Mouse (Mus musculus) heart, embryonic 14.5 days (tissue): ENCODE results near the gene Cryl1. TPM values are rescaled to one million over a fixed set of nuclear protein-coding genes. Genes with fewer than 3 reads are reported as not detected.

Experiments
- ATAC-seq: fragments of 200-750 bp; cut with Nextera tagmentation; 2 replicates; pipeline ENCODE4 v1.8.0; 2017; ENCODE audit warnings: low read depth, moderate TSS enrichment; ENCODE audit not compliant: insufficient number of reproducible peaks, insufficient read depth, low FRiP score
- H3K27ac ChIP-seq, 2 experiments: fragments of 200-500 bp in 1 of 2; fragments of 300-500 bp in 1 of 2; sonication (generic) in 1 of 2; replicated peaks in 1 of 2; 2 replicates each; pipeline ENCODE4 v1.5.1; 2012 to 2014; ENCODE audit warnings: low read depth in 2 of 2, low read length in 2 of 2, control low read depth in 1 of 2, mild to moderate bottlenecking in 1 of 2, mixed read lengths in 1 of 2; ENCODE audit not compliant: control insufficient read depth in 1 of 2, insufficient read depth in 1 of 2
- H3K27me3 ChIP-seq: fragments of 300-500 bp; sonication (generic); 2 replicates; pipeline ENCODE4 v1.6.1; 2014; ENCODE audit warnings: mild to moderate bottlenecking, low read length, control low read depth; ENCODE audit not compliant: control insufficient read depth, insufficient read depth
- H3K36me3 ChIP-seq: fragments of 300-500 bp; sonication (generic); 2 replicates; pipeline ENCODE4 v1.6.1; 2014; ENCODE audit warnings: mild to moderate bottlenecking, control low read depth, low read length, mixed read lengths; ENCODE audit not compliant: control insufficient read depth, insufficient read depth
- H3K4me1 ChIP-seq, 2 experiments: fragments of 200-500 bp in 1 of 2; fragments of 300-500 bp in 1 of 2; sonication (generic) in 1 of 2; 2 replicates each; pipeline ENCODE4 v1.6.1; 2012 to 2014; ENCODE audit warnings: low read length in 2 of 2, control low read depth in 1 of 2, mixed read lengths in 1 of 2; ENCODE audit not compliant: control insufficient read depth in 2 of 2, insufficient read depth in 2 of 2
- H3K4me2 ChIP-seq: fragments of 300-500 bp; sonication (generic); 2 replicates; pipeline ENCODE4 v1.6.1; 2014; ENCODE audit warnings: mild to moderate bottlenecking, low read length
- H3K4me3 ChIP-seq, 2 experiments: fragments of 200-500 bp in 1 of 2; fragments of 300-500 bp in 1 of 2; sonication (generic) in 1 of 2; 2 replicates each; pipeline ENCODE4 v1.5.1; 2012 to 2014; ENCODE audit warnings: low read length in 2 of 2, mild to moderate bottlenecking in 2 of 2, control low read depth in 1 of 2, low read depth in 1 of 2, moderate library complexity in 1 of 2; ENCODE audit not compliant: control insufficient read depth in 1 of 2, insufficient read depth in 1 of 2
- H3K9ac ChIP-seq: fragments of 300-500 bp; sonication (generic); 2 replicates; pipeline ENCODE4 v1.6.1; 2014; ENCODE audit warnings: mild to moderate bottlenecking, low read length
- H3K9me3 ChIP-seq: fragments of 300-500 bp; sonication (generic); 2 replicates; pipeline ENCODE4 v1.6.1; 2016; ENCODE audit warnings: low read length, control low read depth; ENCODE audit not compliant: control insufficient read depth
- WGBS: fragments of 180-500 bp; shearing (Covaris S2); extraction: QIAGEN DNeasy Blood & Tissue Kit; methylation state at CpG from one replicate; pipeline ENCODE4 v1.1.7; 2014; 5-methylcytosine and 5-hydroxymethylcytosine counted together
- polyA plus RNA-seq: library from polyadenylated mRNA; unstranded; fragments of >200 nt; fragmentation: Nextera tagmentation; extraction: Ambion mirVana; gene quantifications from 2 replicates; pipeline ENCODE4 v1.2.1, GENCODE M21; 2014

Cryl1 gene
- polyA plus RNA-seq, 1 experiment from 2014 or later = 17.3 TPM

DNA sequence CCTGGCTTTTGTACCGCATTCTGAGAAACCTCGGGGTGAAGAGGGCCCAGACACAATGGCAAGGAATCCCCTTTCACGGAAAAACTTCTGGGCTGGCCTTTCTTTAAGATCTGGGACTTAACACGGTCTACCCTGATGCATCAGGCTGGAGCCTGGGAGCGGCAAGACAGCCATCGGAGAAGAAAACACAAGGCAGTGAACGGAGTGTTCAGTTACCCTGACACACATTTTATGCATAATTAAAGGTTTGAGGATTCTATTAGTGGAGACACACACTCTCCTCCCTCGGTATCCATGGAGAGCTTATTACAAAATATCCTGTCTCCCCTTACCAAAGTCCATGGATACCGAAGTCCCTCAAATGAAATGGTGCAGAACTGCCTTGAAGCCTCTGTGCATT lies 109.2 kb downstream of the Cryl1 start:
- 80% methylated on average over 9 of the region's 9 CpGs for WGBS
- Histone ChIP-seq H3K4me3 (no peak overlapping the region), H3K9ac (no peak overlapping the region), H3K27ac (no peak overlapping the region), H3K9me3 (no peaks in the 10 kb centered on the region), H3K27me3 (no peaks in the 10 kb centered on the region), H3K36me3 (no peaks in the 10 kb centered on the region), H3K4me2 (no peak overlapping the region), H3K4me1 (no peaks in the 10 kb centered on the region)
- ATAC-seq = no peak

DNA sequence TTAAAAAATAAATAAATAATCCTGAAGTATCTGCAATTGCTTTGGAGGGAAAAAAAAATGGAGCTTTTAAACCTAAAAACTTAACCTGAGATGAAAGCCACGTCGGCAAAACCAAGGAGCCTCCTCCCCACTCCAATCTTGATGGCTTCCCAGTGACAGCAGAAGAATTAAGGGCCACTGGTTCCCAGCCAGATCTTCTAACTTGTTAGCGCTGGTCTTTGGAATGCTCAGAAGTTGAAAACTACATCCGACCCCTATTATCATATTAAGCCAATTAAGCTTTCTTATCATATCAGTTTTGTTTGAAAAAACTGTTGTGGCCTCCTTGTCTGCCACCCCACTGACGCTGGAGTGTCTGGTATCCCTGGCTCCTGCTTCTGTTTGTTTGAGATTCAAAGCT lies 114.5 kb downstream of the Cryl1 start:
- 12% methylated on average over 5 of the region's 5 CpGs for WGBS
- no peak for ATAC-seq
- Histone ChIP-seq H3K4me1 (no peaks in the 10 kb centered on the region), H3K4me3 (no peak overlapping the region), H3K9me3 (no peaks in the 10 kb centered on the region), H3K4me2 (no peak overlapping the region), H3K9ac (no peak overlapping the region), H3K27me3 (no peaks in the 10 kb centered on the region), H3K27ac (no peak overlapping the region), H3K36me3 (no peaks in the 10 kb centered on the region)

DNA sequence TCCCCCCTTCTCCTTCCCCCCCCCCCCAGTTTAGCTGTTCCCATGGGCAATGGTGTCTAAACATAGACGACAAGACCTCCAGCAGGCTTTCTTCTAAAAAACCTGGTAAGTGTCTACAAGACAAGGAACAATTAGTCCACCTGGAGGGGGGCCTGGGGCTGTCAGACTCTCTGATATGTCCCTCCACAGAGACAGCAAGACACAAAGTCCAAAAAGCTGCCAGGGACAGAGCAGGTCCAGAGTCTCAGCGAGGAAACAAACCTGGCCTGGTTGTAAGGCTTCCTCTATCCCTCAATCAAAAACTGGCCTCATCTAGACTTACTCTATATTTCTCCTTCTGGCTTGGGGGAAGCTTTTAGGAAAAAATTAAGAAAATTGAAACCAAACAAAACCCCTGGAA lies 115.7 kb downstream of the Cryl1 start:
- no peaks in the 10 kb centered on the region for H3K27me3 ChIP-seq
- no peak overlapping the region for H3K27ac ChIP-seq
- H3K36me3 ChIP-seq = no peaks in the 10 kb centered on the region
- no peak overlapping the region for H3K4me3 ChIP-seq
- 40% methylated on average over 2 of the region's 2 CpGs for WGBS
- no peak overlapping the region for H3K4me2 ChIP-seq
- H3K9me3 ChIP-seq = no peaks in the 10 kb centered on the region
- H3K4me1 ChIP-seq = no peaks in the 10 kb centered on the region
- ATAC-seq = no peak
- no peak overlapping the region for H3K9ac ChIP-seq

DNA sequence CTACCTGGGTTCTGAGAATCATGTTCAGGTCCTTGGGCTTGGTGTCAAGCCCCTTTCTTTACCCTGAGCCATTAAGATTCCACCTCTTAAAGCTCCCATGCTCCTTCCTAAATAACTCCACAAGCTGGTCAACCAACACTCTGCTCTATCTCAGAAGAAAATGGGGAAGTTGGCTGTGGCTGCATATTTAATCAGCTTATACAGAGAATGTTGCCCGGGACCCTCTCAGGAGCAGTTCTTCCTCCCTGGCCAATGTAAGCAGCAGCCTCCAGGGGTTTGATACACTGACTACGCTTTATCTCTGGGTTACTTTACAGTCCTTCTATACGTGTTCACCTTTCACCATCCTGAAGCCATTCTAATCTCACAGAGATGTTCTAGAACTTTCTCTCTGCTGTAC lies 117.5 kb downstream of the Cryl1 start:
- WGBS = 76% methylated on average over 3 of the region's 3 CpGs
- ATAC-seq = no peak
- Histone ChIP-seq H3K27ac (no peak overlapping the region), H3K9ac (no peak overlapping the region), H3K9me3 (no peaks in the 10 kb centered on the region), H3K36me3 (no peaks in the 10 kb centered on the region), H3K4me1 (no peaks in the 10 kb centered on the region), H3K4me3 (no peak overlapping the region), H3K27me3 (no peaks in the 10 kb centered on the region), H3K4me2 (no peak overlapping the region)

GRCm38 (mm10) chr14:57276481-57277012 lies 121.8 kb downstream of the Cryl1 start:
- Histone ChIP-seq H3K27me3 (no peaks in the 10 kb centered on the region), H3K4me1 (peaks cover 2 to 3% of the 10 kb centered on the region in 2 experiments; a peak in 2 of 4 replicates), H3K9me3 (no peaks in the 10 kb centered on the region), H3K27ac (no peak overlapping the region), H3K36me3 (no peaks in the 10 kb centered on the region), H3K4me3 (no peak overlapping the region), H3K9ac (no peak overlapping the region), H3K4me2 (no peak overlapping the region)
- ATAC-seq = no peak
- WGBS = 66% methylated on average over 7 of the region's 7 CpGs

DNA sequence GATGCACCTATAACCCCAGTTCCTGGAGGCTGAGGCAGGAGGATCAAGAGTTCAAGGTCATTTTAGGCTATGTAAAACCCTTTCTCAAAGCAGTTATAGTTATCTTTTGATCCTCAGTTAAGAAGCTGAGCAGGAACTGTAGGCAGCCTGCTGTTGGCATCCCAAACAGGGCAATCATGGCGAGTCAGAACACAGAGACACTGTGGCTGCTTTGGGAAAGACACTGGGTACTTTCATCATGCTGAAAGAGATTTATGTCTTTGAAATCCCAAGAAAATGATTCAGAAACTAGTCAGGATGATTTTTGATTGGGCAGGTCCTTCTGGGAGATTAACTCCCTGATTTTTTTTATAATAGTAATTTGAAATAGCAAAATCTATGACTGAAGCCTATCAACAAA lies 126.0 kb downstream of the Cryl1 start:
- Histone ChIP-seq H3K27ac (no peak overlapping the region), H3K27me3 (no peaks in the 10 kb centered on the region), H3K36me3 (no peaks in the 10 kb centered on the region), H3K4me2 (no peak overlapping the region), H3K9ac (no peak overlapping the region), H3K9me3 (no peaks in the 10 kb centered on the region), H3K4me1 (peaks cover 2 to 3% of the 10 kb centered on the region in 2 experiments; a peak in 2 of 4 replicates), H3K4me3 (no peak overlapping the region)
- 89% methylated on average over 1 of the region's 1 CpGs for WGBS
- no peak for ATAC-seq

DNA sequence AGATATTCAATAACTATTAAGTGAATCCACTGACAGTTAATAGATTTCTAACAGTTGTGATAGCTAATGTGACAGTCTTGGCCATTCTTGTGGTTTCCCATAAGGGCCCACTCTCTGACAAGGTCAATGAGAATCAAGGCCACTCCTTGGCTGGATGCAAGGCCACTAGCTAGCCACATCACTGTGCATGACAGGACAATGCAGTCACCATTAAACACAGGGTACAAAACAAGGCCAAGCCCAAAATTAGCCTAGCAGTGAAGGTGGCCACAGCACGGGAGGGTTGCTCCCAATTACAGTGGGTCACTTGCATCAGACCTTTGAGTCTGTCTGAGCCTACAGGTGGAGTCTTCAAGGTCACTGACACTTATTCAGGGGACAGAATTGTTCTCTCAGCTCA lies 126.5 kb downstream of the Cryl1 start:
- Histone ChIP-seq H3K27me3 (no peaks in the 10 kb centered on the region), H3K9ac (no peak overlapping the region), H3K27ac (no peak overlapping the region), H3K4me1 (peaks cover 2 to 3% of the 10 kb centered on the region in 2 experiments; a peak in 2 of 4 replicates), H3K4me3 (no peak overlapping the region), H3K9me3 (no peaks in the 10 kb centered on the region), H3K36me3 (no peaks in the 10 kb centered on the region), H3K4me2 (no peak overlapping the region)
- 73% methylated on average over 1 of the region's 1 CpGs for WGBS
- no peak for ATAC-seq

DNA sequence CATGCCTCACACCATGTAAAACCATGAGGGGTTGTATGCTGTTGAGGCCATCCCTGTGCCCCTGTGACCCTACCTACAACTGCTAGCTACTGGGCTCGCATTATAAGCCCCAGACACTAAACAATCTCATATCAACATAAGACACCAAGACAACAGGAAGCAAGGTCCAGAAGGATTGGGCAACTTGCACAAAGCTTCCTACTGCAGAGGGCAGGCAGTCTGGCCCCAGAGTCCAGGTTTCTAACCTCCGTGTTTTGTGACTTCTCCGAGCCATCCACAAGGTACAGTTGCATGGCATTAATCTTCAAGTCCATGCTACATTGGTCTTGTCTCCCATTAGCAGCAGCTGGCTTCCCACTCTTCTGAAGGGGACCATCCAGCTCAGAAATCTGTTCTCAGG lies 129.4 kb downstream of the Cryl1 start:
- H3K27me3 ChIP-seq = no peaks in the 10 kb centered on the region
- H3K4me1 ChIP-seq = peaks cover 2% of the 10 kb centered on the region in 2 experiments; a peak in 2 of 4 replicates
- no peaks in the 10 kb centered on the region for H3K36me3 ChIP-seq
- no peak overlapping the region for H3K27ac ChIP-seq
- no peak overlapping the region for H3K4me3 ChIP-seq
- no peak overlapping the region for H3K4me2 ChIP-seq
- H3K9ac ChIP-seq = no peak overlapping the region
- WGBS = 76% methylated on average over 3 of the region's 3 CpGs
- H3K9me3 ChIP-seq = no peaks in the 10 kb centered on the region
- no peak for ATAC-seq
